Mouse (Mus musculus) thymus, adult 2 months (tissue): Measurements from ENCODE around the gene Mrrf.

ENCODE experiments used
- CTCF ChIP-seq: fragments of 200-500 bp; IDR thresholded peaks from 2 replicates; pipeline ENCODE4 v1.5.1; 2012; ENCODE audit warnings: mild to moderate bottlenecking, control low read depth, low read length, moderate library complexity, borderline replicate concordance; ENCODE audit not compliant: control insufficient read depth, poor library complexity, insufficient read depth; ENCODE audit errors: extremely low read depth
- POLR2A ChIP-seq: fragments of 200-500 bp; IDR thresholded peaks from 2 replicates; pipeline ENCODE4 v1.6.1; 2012; ENCODE audit warnings: mild to moderate bottlenecking, low read length, control low read depth, moderate library complexity; ENCODE audit not compliant: control insufficient read depth, poor library complexity, insufficient read depth; ENCODE audit errors: extremely low read depth

DNA sequence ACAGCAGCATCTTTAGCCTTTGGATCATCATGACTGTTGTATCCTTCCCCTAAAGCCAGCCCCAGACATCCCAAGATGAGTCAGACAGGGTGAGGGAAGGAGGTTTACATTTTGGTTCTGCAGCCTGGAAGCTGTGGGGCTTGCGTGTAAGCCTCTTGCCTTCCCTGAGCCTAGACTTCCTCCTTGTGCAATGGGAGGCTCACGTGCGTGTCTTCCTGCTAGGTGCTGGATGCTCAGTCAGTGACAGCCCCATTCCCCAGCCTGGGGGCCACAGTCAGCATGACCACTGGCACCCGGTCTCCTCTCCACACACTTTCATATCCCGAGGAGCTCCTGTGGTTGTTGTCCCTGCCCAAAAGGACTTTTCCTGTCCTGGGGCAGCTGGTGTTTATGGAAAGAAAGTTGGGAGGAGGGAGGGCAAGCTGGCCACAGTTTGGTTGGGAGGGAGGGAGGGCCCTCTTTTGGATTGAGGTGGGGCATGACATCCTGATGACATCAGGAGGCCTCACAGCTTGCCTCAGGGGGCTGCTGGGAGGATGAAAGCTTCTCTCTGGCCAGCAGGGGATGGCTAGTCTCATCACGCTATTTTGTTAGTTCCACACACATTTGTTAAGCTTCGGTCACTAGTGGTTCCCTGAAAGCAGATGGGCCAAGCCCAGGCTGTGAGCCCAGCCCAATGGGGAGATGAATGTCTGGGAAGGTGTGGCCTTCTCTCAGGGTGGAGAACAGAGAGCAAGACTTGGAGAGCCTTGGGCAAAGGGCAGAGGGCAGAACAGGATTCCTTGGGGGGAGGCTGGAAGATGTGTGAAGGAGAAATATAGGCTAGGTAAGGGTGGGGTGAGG is 98.6 kb downstream of the Mrrf start:
- TF ChIP-seq CTCF (no peak), POLR2A (no peak)
